Mouse (Mus musculus): ENCODE data around the gene Gda.

Gene Gda

GRCm38 (mm10) chr19:21473345-21473744 lies at the start of gene Gda:
TSS of gene Gda (minus strand) at chr19:21473445.
- no peak for DNase-seq

- no peak for DNase-seq
These were observed 47.0 kb upstream of the Gda start for GRCm38 (mm10) chr19:21520280-21520679.

- DNase-seq: no peak
These were observed 36.9 kb upstream of the Gda start for GRCm38 (mm10) chr19:21510116-21510515.

GRCm38 (mm10) chr19:21507561-21508232 lies 34.5 kb upstream of the Gda start:
- DNase-seq: no peak

GRCm38 (mm10) chr19:21507133-21507532 lies 33.9 kb upstream of the Gda start:
- DNase-seq: no peak

- no peak for DNase-seq
These were observed 31.5 kb upstream of the Gda start for GRCm38 (mm10) chr19:21504716-21505115.

- DNase-seq: no peak
These were observed 26.2 kb upstream of the Gda start for GRCm38 (mm10) chr19:21499394-21499983.

- DNase-seq: no peak
These were observed 22.6 kb upstream of the Gda start for GRCm38 (mm10) chr19:21495817-21496216.

- DNase-seq: no peak
These were observed 20.7 kb upstream of the Gda start for GRCm38 (mm10) chr19:21493807-21494521.

- no peak for DNase-seq
These were observed 18.1 kb upstream of the Gda start for GRCm38 (mm10) chr19:21491391-21491790.

- DNase-seq: no peak
These were observed 14.1 kb upstream of the Gda start for GRCm38 (mm10) chr19:21487124-21487944.

GRCm38 (mm10) chr19:21482096-21482495 lies 8.9 kb upstream of the Gda start:
- DNase-seq: no peak

- no peak for DNase-seq
These were observed 7.8 kb upstream of the Gda start for GRCm38 (mm10) chr19:21481031-21481430.

GRCm38 (mm10) chr19:21480053-21480419 lies 6.8 kb upstream of the Gda start:
- no peak for DNase-seq

- peak; percentile 32 for DNase-seq
These were observed 6.2 kb upstream of the Gda start for GRCm38 (mm10) chr19:21479183-21480052.

GRCm38 (mm10) chr19:21478538-21478937 lies 5.3 kb upstream of the Gda start:
- DNase-seq: no peak

- DNase-seq: peak; percentile 23
These were observed 4.5 kb upstream of the Gda start for GRCm38 (mm10) chr19:21477780-21478179.

- DNase-seq: no peak
These were observed 3.5 kb upstream of the Gda start for GRCm38 (mm10) chr19:21476782-21477181.

- peak; percentile 88 for DNase-seq
These were observed 994 bp downstream of the Gda start for GRCm38 (mm10) chr19:21472121-21472780.

- no peak for DNase-seq
These were observed 11.9 kb downstream of the Gda start for GRCm38 (mm10) chr19:21461221-21461960.

GRCm38 (mm10) chr19:21457461-21457860 lies 15.8 kb downstream of the Gda start:
- DNase-seq: no peak
